Mouse (Mus musculus): ENCODE measurements around the gene Ccnf.

Gene Ccnf

GRCm38 (mm10) chr17:24203611-24204534, 47.4 kb downstream of the Ccnf start:
- DNase-seq (ENCODE audit: low read depth, low spot score) = no peak

- DNase-seq (ENCODE audit: low read depth, low spot score) = no peak
These were observed 48.2 kb downstream of the Ccnf start for GRCm38 (mm10) chr17:24203068-24203467.

- DNase-seq (ENCODE audit: low read depth, low spot score) = no peak
These were observed 50.2 kb downstream of the Ccnf start for GRCm38 (mm10) chr17:24201092-24201491.

GRCm38 (mm10) chr17:24199741-24200140, 51.5 kb downstream of the Ccnf start:
- no peak for DNase-seq (ENCODE audit: low read depth, low spot score)

GRCm38 (mm10) chr17:24199252-24199651, 52.0 kb downstream of the Ccnf start:
- DNase-seq (ENCODE audit: low read depth, low spot score) = no peak

GRCm38 (mm10) chr17:24197032-24197824, 54.1 kb downstream of the Ccnf start:
- DNase-seq (ENCODE audit: low read depth, low spot score) = no peak

GRCm38 (mm10) chr17:24195349-24195748, 55.9 kb downstream of the Ccnf start:
- no peak for DNase-seq (ENCODE audit: low read depth, low spot score)

GRCm38 (mm10) chr17:24193769-24194168, 57.5 kb downstream of the Ccnf start:
- no peak for DNase-seq (ENCODE audit: low read depth, low spot score)

- DNase-seq (ENCODE audit: low read depth, low spot score) = no peak
These were observed 58.0 kb downstream of the Ccnf start for GRCm38 (mm10) chr17:24193268-24193667.

GRCm38 (mm10) chr17:24192848-24193247, 58.4 kb downstream of the Ccnf start:
- DNase-seq (ENCODE audit: low read depth, low spot score) = no peak

GRCm38 (mm10) chr17:24191481-24191880, 59.8 kb downstream of the Ccnf start:
- no peak for DNase-seq (ENCODE audit: low read depth, low spot score)

GRCm38 (mm10) chr17:24190934-24191333, 60.4 kb downstream of the Ccnf start:
- DNase-seq (ENCODE audit: low read depth, low spot score) = no peak

GRCm38 (mm10) chr17:24174259-24174658, 77.0 kb downstream of the Ccnf start:
- no peak for DNase-seq (ENCODE audit: low read depth, low spot score)

- DNase-seq (ENCODE audit: low read depth, low spot score) = peak; percentile 80
These were observed 77.9 kb downstream of the Ccnf start for GRCm38 (mm10) chr17:24173423-24173822.

Data from forelimb bud, embryonic 11.5 days (tissue).